Mouse (Mus musculus): ENCODE measurements around the gene Tspan9.

- TF ChIP-seq CTCF (IDR thresholded peaks at IDR 0.05; ENCODE audit: low read depth) = no peak
- TF ChIP-seq EP300 (optimal IDR thresholded peaks at IDR 0.05) = no peak
These were observed 21.7 kb downstream of the Tspan9 start for GRCm38 (mm10) chr6:128121691-128122090.
